Mouse (Mus musculus) gastrocnemius, postnatal 10 days (tissue): ENCODE data around the gene Trpc4. TPM values are rescaled to one million over a fixed set of nuclear protein-coding genes. Genes with fewer than 3 reads are reported as not detected.

ENCODE experiments used
- DNase-seq: peaks from one replicate; pipeline ENCODE4 v3.0.0; 2021; ENCODE audit warnings: mixed read lengths
- total RNA-seq, 2 experiments: library from RNA; stranded (reverse); gene quantifications; 2 replicates each; pipeline ENCODE4 v1.2.3; 2021

The Trpc4 gene
- total RNA-seq, 2 experiments from 2014 or later, result 0.38 to 0.50 TPM

DNA sequence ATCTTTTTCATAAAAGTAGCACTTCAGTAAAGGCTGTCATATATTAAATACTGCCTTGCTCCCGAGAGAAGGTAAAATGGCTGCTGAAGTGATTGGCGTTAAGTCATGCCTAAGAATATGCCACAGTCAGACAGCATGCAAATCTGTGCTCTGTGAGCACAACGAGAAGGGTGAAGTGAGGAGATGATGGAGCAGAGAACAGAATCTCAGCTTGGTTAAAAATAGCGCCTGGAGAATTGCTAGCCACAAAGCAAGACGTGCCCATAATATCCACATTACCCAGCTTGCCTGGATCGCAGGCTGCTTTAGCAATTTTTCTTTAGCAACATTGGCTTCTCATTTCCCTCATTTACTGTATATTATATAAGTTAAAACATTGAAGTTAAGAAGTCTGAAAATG is 113.3 kb downstream of the Trpc4 start:
- no peak for DNase-seq

DNA sequence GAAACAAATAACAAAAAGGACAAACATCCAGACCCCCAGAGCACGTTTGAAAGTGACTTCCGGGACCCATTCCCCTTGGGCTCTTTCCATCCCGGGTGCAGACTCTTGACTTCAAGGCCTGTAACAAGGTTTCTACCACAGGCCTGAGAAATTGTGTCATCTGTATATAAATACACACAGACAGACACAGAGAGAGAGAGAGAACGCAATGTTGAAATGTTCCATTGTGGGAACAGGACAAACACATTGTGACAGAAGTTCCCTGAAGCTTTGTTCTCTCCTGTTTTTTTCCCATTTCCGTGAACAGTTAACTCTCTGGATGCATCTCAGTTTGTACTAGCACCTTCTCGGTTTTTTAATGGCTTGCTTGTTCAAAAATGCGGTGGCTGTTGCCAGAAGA is 118.8 kb downstream of the Trpc4 start:
- no peak for DNase-seq

- no peak for DNase-seq
Measured at GRCm38 (mm10) chr3:54289731-54290130, 133.9 kb downstream of the Trpc4 start.

DNA sequence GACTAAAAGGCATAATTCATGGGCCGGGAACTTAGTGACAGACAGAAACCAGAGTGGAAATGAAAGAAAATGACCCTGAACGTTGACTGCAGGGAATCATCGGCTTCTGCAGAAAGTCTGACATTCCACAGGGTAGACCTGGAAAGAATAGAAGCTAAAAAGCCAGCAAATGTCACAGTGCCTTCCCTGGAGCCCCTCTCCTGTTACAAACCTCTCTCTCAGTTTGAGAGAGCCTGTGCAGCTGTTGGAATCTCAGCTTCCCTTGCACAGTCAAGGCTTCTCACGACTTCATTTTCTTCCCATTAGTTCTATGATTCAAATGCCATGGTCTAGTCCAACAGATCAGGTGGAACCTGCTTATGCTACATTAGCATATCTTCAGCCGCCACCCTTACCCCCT is 154.8 kb downstream of the Trpc4 start:
- no peak for DNase-seq

- no peak for DNase-seq
Measured at GRCm38 (mm10) chr3:54314055-54314454, 158.2 kb downstream of the Trpc4 start.

GRCm38 (mm10) chr3:54352891-54353652 is 197.2 kb downstream of the Trpc4 start:
- DNase-seq, result peak; percentile 79

- no peak for DNase-seq
Measured at GRCm38 (mm10) chr3:54357561-54357960, 201.7 kb downstream of the Trpc4 start.

- DNase-seq, result peak; percentile 25
Measured at GRCm38 (mm10) chr3:54358463-54359189, 202.8 kb downstream of the Trpc4 start.

- DNase-seq, result peak; percentile 64
Measured at GRCm38 (mm10) chr3:54360897-54361296, 205.1 kb downstream of the Trpc4 start, which contains the start of gene Postn. TSS of gene Postn (plus strand) at chr3:54361109.

DNA sequence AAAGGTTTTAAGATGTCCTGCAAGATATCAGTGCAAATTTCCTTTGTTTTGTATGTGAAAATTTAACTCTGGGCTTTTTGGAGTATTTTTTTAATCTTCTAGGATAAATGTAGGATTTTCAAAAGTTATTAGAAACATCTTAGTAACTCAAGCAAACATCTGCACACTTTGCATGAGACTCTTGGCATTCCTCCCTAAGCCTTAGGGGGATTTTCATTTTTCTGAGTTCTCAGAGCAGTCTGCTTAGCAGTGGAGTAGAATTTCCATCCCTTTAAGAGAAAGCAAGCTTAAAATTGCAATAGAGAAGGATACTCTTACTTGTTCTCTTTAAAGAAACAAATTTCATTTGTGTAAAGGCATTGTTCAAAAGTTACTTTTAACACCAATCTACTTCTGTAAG is 205.8 kb downstream of the Trpc4 start:
- DNase-seq, result no peak

Other genes starting within 250 kb of the Trpc4 start
- gene Postn, start 205.1 kb downstream of the Trpc4 start, total RNA-seq, result 100 to 1,000 TPM; 396 to 601 TPM